Mouse (Mus musculus) heart, embryonic 11.5 days (tissue): Measurements from ENCODE around the gene Pck2. TPM values are rescaled to one million over a fixed set of nuclear protein-coding genes. Genes with fewer than 3 reads are reported as not detected.

Source experiments
- ATAC-seq: fragments of 200-750 bp; cut with Nextera tagmentation; replicated peaks from 2 replicates; pipeline ENCODE4 v1.8.0; 2017; ENCODE audit warnings: moderate library complexity; ENCODE audit not compliant: insufficient number of reproducible peaks, low FRiP score, low TSS enrichment
- H3K27ac ChIP-seq: fragments of 300-500 bp; sonication (generic); 2 replicates; pipeline ENCODE4 v1.5.1; 2014; ENCODE audit warnings: mild to moderate bottlenecking, low read depth, low read length
- H3K27me3 ChIP-seq: fragments of 300-500 bp; sonication (generic); 2 replicates; pipeline ENCODE4 v1.6.1; 2014; ENCODE audit warnings: mild to moderate bottlenecking, low read length, mixed read lengths; ENCODE audit not compliant: control insufficient read depth, insufficient read depth
- H3K36me3 ChIP-seq: fragments of 300-500 bp; sonication (generic); 2 replicates; pipeline ENCODE4 v1.6.1; 2014; ENCODE audit warnings: mild to moderate bottlenecking, low read length, moderate library complexity, mixed read lengths; ENCODE audit not compliant: control insufficient read depth, insufficient read depth
- H3K4me1 ChIP-seq: fragments of 300-500 bp; sonication (generic); 2 replicates; pipeline ENCODE4 v1.6.1; 2014; ENCODE audit warnings: low read length; ENCODE audit not compliant: control insufficient read depth, insufficient read depth
- H3K4me2 ChIP-seq: fragments of 300-500 bp; sonication (generic); 2 replicates; pipeline ENCODE4 v1.6.1; 2014; ENCODE audit warnings: mild to moderate bottlenecking, moderate library complexity
- H3K4me3 ChIP-seq: fragments of 300-500 bp; sonication (generic); 2 replicates; pipeline ENCODE4 v1.5.1; 2014; ENCODE audit warnings: low read depth, low read length
- H3K9ac ChIP-seq: fragments of 300-500 bp; sonication (generic); 2 replicates; pipeline ENCODE4 v1.6.1; 2014; ENCODE audit warnings: mild to moderate bottlenecking, low read depth, low read length, moderate library complexity
- H3K9me3 ChIP-seq: fragments of 300-500 bp; sonication (generic); replicated peaks from 2 replicates; pipeline ENCODE4 v1.6.1; 2016; ENCODE audit warnings: low read length; ENCODE audit not compliant: control insufficient read depth
- WGBS: fragments of 180-500 bp; shearing (Covaris S2); extraction: QIAGEN DNeasy Blood & Tissue Kit; methylation state at CpG from one replicate; pipeline ENCODE4 v1.1.7; 2014; ENCODE audit not compliant: insufficient replicate concordance; 5-methylcytosine and 5-hydroxymethylcytosine counted together
- polyA plus RNA-seq: library from polyadenylated mRNA; unstranded; fragments of >200 nt; fragmentation: Nextera tagmentation; extraction: Ambion mirVana; gene quantifications from 2 replicates; pipeline ENCODE4 v1.2.1, GENCODE M21; 2014

Gene Pck2
- polyA plus RNA-seq, 1 experiment from 2014 or later = 28.0 TPM

DNA sequence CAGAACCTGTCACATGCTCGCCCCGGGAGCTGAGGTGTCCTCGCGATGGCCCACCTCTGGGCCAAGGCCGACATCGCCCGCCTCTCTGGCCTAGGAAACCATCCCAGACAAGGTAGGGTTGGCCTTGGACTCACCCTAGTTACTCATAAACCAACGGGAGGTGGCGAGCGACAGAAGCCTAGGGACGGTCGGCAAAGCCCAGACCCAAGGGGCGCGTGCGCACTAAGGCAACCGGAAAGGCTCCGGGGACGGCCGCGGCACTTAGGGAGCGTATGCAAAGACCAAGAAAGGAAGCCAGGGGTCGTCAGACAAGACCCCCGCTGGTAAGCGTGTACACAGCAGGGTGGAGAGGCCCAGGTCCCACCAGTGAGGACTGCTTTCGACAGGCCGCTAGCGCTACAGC, 19.7 kb downstream of the Pck2 start, which contains the start of gene Dcaf11:
Gene Dcaf11 (plus strand): TSS at position 208 of the 403 bp plus-strand sequence.
- Histone ChIP-seq H3K4me1 (peaks cover 13% of the 10 kb centered on the region), H3K4me3 (peak within 1 kb of the TSS; percentile 65), H3K9ac (peak within 1 kb of the TSS; percentile 84), H3K27me3 (no peaks in the 10 kb centered on the region), H3K27ac (peak within 1 kb of the TSS; percentile 98), H3K36me3 (peaks cover 4% of the 10 kb centered on the region; the same call in 1 of the 2 replicates), H3K4me2 (peak within 1 kb of the TSS; percentile 70), H3K9me3 (no peaks in the 10 kb centered on the region)
- peak; percentile 85 for ATAC-seq
- 0% methylated on average over 27 of the region's 27 CpGs for WGBS

DNA sequence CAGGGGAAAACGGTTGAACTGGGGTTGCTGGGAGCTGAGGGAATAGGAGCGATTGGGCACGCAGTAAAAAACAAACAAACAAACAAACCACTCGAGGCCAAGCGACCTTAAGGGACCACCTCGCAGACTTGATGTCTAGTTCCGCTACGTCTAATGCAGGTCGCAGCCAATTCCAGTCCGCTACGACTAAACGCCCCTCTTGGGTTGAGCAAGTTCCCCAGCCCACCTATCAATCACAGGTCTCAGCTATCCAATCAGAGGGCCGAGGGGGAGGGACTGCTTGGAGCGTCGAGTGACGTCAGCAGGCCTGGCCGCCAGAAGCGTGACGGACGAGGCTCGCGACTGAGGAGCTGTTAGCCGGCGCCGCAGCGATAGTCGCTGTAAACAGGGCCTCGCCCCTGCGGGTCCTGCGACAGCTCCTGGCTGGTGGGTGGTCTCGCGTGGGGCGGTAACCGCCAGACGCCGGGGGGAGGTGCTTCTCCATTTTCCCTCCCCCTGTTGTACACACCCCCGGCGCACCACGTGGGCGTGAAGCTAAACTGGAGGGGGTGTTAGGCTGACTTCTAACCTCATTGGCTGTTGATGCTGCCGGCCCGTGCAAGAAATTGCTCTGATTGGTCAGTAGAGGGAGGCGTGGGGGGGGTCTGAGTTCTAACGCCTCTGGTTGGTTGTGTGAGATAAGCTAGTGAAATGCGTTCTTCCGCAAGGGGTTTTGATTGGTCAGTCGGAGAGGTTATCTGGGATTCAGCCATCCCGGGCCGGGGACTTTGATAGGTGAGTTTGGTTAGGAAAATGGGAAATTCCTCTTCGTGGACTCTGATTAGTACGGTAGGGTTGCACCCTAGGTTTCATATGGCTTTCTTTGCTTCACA, 20.4 kb downstream of the Pck2 start, which contains the start of gene A730061H03Rik:
Gene A730061H03Rik (minus strand): TSS at position 205 of the 872 bp plus-strand sequence.
- peak within 1 kb of the TSS; percentile 70 for H3K4me2 ChIP-seq
- H3K36me3 ChIP-seq = peaks cover 9% of the 10 kb centered on the region
- H3K27ac ChIP-seq = peak within 1 kb of the TSS; percentile 98
- under 1% methylated on average over 51 of the region's 51 CpGs for WGBS
- H3K27me3 ChIP-seq = no peaks in the 10 kb centered on the region
- peak; percentile 93 for ATAC-seq
- H3K9me3 ChIP-seq = no peaks in the 10 kb centered on the region
- H3K9ac ChIP-seq = peak within 1 kb of the TSS; percentile 84
- H3K4me3 ChIP-seq = peak within 1 kb of the TSS; percentile 65
- peaks cover 13% of the 10 kb centered on the region for H3K4me1 ChIP-seq

DNA sequence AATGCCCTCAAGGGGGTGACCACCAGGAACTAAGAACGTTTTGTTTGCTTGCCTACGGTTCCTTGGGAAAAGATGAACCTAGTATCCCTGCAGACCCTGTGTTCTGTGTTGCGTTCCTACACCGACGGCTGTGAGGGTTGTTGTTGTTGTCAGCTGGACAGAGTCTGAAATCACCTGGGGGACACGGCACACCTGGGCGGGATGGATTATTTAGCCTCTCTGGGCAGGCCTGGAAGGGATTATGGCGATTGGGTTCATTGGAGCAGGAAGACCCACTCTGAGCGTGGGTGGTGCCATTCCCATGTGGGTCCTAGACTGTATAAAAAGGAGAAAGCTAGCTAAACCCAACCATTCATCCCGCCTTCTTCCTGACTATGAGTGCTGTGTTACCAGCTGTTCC, 21.8 kb downstream of the Pck2 start:
- H3K27ac ChIP-seq = no peak overlapping the region
- no peaks in the 10 kb centered on the region for H3K9me3 ChIP-seq
- peak overlapping the region; percentile 70; the same call in 1 of the 2 replicates for H3K4me2 ChIP-seq
- H3K4me1 ChIP-seq = peaks cover 13% of the 10 kb centered on the region
- no peak overlapping the region for H3K9ac ChIP-seq
- no peaks in the 10 kb centered on the region for H3K27me3 ChIP-seq
- ATAC-seq = no peak
- peaks cover 20% of the 10 kb centered on the region for H3K36me3 ChIP-seq
- H3K4me3 ChIP-seq = no peak overlapping the region
- WGBS = 83% methylated on average over 10 of the region's 10 CpGs

DNA sequence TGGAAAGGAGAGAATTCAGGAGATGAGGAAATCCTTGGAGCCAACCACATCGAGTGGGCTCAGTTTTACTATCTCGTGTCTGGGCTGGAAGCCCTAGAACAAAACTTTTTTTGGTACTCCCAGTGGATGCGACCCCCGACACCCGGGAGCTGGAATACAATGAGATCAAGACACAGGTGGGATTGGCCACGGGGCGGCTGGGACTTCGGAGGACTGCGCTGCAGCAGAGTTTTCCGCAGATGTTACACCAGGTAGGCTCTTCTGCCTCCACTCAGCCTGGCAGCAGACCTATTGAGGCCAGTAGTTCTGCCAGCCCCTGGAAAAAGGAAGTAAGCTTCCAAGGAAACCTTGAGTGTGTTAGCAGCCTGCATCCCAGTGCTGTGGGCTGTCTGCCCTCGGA, 23.2 kb downstream of the Pck2 start:
- ATAC-seq = no peak
- Histone ChIP-seq H3K9ac (no peak overlapping the region), H3K36me3 (peaks cover 26% of the 10 kb centered on the region), H3K4me1 (peaks cover 13% of the 10 kb centered on the region), H3K4me3 (no peak overlapping the region), H3K27me3 (no peaks in the 10 kb centered on the region), H3K4me2 (no peak overlapping the region), H3K27ac (no peak overlapping the region), H3K9me3 (no peaks in the 10 kb centered on the region)
- WGBS = 85% methylated on average over 11 of the region's 11 CpGs

DNA sequence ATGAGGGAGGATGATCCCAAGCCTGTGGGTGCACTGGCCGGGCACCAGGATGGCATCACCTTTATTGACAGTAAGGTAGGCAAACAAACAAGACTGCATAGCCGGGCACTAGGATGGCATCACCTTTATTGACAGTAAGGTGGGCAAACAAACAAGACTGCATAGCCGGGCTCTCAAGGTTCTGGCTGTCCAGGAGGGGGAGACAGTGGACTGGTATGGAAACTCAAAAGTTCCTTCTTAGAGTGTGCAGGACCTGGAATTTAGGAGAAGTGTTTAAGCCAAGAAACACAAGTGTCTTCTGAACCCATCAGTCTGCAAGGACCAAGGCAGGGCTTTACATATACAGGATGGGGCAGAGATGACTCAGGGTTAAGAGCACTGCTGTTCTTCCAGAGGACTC, 25.7 kb downstream of the Pck2 start:
- WGBS = 78% methylated on average over 3 of the region's 3 CpGs
- no peak overlapping the region for H3K4me3 ChIP-seq
- H3K36me3 ChIP-seq = peaks cover 35% of the 10 kb centered on the region
- H3K4me1 ChIP-seq = peaks cover 15% of the 10 kb centered on the region
- no peak overlapping the region for H3K4me2 ChIP-seq
- no peaks in the 10 kb centered on the region for H3K9me3 ChIP-seq
- no peak for ATAC-seq
- H3K27ac ChIP-seq = no peak overlapping the region
- no peaks in the 10 kb centered on the region for H3K27me3 ChIP-seq
- no peak overlapping the region for H3K9ac ChIP-seq

DNA sequence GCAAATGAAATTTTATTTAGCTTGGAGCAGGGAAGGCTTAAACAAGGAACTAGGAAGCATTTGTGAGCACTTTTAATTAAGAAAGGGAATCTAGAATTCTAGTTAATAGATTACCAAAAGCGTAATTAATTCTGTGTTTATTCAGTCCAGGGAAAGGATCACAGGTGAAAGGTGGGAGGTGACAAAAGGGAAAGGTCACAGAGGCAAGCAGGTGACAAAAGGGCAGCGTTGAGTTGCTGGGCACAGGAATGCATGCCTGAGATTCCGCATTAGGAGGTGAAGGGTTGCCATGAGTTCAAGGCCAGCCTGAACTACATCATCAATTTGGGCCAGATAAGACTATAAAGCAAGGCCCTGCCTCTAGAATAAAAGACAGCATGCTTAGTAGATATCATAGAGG, 27.4 kb downstream of the Pck2 start:
- Histone ChIP-seq H3K9ac (no peak overlapping the region), H3K4me2 (no peak overlapping the region), H3K4me3 (no peak overlapping the region), H3K27me3 (no peaks in the 10 kb centered on the region), H3K27ac (no peak overlapping the region), H3K36me3 (peaks cover 35% of the 10 kb centered on the region), H3K9me3 (no peaks in the 10 kb centered on the region), H3K4me1 (peaks cover 2% of the 10 kb centered on the region; the same call in 1 of the 2 replicates)
- 81% methylated on average over 3 of the region's 3 CpGs for WGBS
- no peak for ATAC-seq

DNA sequence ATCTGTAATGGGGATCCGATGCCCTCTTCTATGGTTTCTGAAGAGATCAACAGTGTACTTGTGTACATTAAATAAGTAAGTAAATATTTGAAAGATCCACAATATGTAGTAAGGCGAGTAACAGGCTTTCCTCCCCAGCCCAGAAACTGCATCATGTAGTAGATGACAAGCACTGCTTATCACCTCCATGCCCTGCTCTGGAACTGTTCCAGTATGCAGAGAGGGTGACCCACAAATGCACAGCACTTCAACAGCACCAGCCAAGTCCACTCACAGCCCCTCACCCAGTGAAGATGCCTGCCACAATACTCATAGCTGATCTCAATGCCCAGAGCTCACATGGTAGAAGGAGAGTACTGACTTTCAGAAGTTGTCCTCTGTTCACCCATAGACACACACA, 30.5 kb downstream of the Pck2 start:
- Histone ChIP-seq H3K4me2 (no peak overlapping the region), H3K9me3 (no peaks in the 10 kb centered on the region), H3K4me3 (no peak overlapping the region), H3K27me3 (no peaks in the 10 kb centered on the region), H3K9ac (no peak overlapping the region), H3K4me1 (peaks cover 9% of the 10 kb centered on the region), H3K36me3 (peaks cover 25% of the 10 kb centered on the region), H3K27ac (no peak overlapping the region)
- ATAC-seq = no peak
- WGBS = 85% methylated on average over 2 of the region's 2 CpGs

DNA sequence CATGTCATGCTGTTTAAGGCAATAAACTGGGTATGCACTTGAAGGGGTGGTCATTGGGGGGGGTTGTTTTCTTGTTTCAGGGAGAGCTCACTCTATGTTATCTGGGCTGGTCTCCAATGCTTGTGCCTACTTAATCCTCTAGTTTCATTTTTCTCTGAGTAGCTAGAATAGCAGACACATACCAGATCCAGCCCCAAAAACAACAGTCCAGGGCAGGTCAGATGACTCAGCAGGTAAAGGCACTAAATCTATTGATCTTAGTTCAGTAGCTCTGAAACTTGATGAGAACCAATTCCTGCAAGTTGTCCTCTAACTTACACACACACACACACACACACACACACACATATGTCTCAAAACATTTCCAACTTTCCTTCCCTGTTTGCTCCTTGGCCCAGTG, 31.7 kb downstream of the Pck2 start:
- Histone ChIP-seq H3K4me3 (no peak overlapping the region), H3K27ac (no peak overlapping the region), H3K27me3 (no peaks in the 10 kb centered on the region), H3K9ac (no peak overlapping the region), H3K4me1 (peaks cover 18% of the 10 kb centered on the region), H3K4me2 (no peak overlapping the region), H3K9me3 (no peaks in the 10 kb centered on the region), H3K36me3 (peaks cover 16% of the 10 kb centered on the region)
- no peak for ATAC-seq
